Mouse (Mus musculus) midbrain, embryonic 16.5 days (tissue): ENCODE results near the gene Trpv5. TPM values are rescaled to one million over a fixed set of nuclear protein-coding genes. Genes with fewer than 3 reads are reported as not detected.

Experiments used
- ATAC-seq: fragments of 200-750 bp; cut with Nextera tagmentation; 2 replicates; pipeline ENCODE4 v1.8.0; 2017; ENCODE audit warnings: moderate TSS enrichment
- H3K27ac ChIP-seq: fragments of 300-500 bp; sonication (generic); 2 replicates; pipeline ENCODE4 v1.5.1; 2014; ENCODE audit warnings: mild to moderate bottlenecking, low read length, mixed read lengths
- H3K27me3 ChIP-seq: fragments of 300-500 bp; sonication (generic); 2 replicates; pipeline ENCODE4 v1.6.1; 2014; ENCODE audit warnings: low read depth, low read length, mixed read lengths; ENCODE audit not compliant: control insufficient read depth, insufficient read depth
- H3K36me3 ChIP-seq: fragments of 300-500 bp; sonication (generic); 2 replicates; pipeline ENCODE4 v1.6.1; 2014; ENCODE audit warnings: mild to moderate bottlenecking, low read length, moderate library complexity, mixed read lengths; ENCODE audit not compliant: control insufficient read depth, insufficient read depth
- H3K4me1 ChIP-seq: fragments of 300-500 bp; sonication (generic); 2 replicates; pipeline ENCODE4 v1.6.1; 2014; ENCODE audit warnings: mild to moderate bottlenecking, low read length, mixed read lengths; ENCODE audit not compliant: control insufficient read depth, insufficient read depth
- H3K4me2 ChIP-seq: fragments of 300-500 bp; sonication (generic); 2 replicates; pipeline ENCODE4 v1.6.1; 2014; ENCODE audit warnings: mild to moderate bottlenecking, low read length, mixed read lengths
- H3K4me3 ChIP-seq: fragments of 300-500 bp; sonication (generic); 2 replicates; pipeline ENCODE4 v1.5.1; 2014; ENCODE audit warnings: low read depth, mild to moderate bottlenecking, low read length, moderate library complexity, mixed read lengths
- H3K9ac ChIP-seq: fragments of 300-500 bp; sonication (generic); 2 replicates; pipeline ENCODE4 v1.6.1; 2014; ENCODE audit warnings: low read depth, low read length, mixed read lengths
- H3K9me3 ChIP-seq: fragments of 300-500 bp; sonication (generic); replicated peaks from 2 replicates; pipeline ENCODE4 v1.6.1; 2014; ENCODE audit warnings: mild to moderate bottlenecking, low read length, mixed read lengths; ENCODE audit not compliant: control insufficient read depth, poor library complexity, severe bottlenecking
- WGBS: fragments of 180-500 bp; shearing (Covaris S2); extraction: QIAGEN DNeasy Blood & Tissue Kit; methylation state at CpG from one replicate; pipeline ENCODE4 v1.1.7; 2014; 5-methylcytosine and 5-hydroxymethylcytosine counted together
- polyA plus RNA-seq: library from polyadenylated mRNA; unstranded; fragments of >200 nt; fragmentation: Nextera tagmentation; extraction: Ambion mirVana; gene quantifications from 2 replicates; pipeline ENCODE4 v1.2.1, GENCODE M21; 2015

Gene Trpv5
- polyA plus RNA-seq, 1 experiment from 2014 or later = not detected

DNA sequence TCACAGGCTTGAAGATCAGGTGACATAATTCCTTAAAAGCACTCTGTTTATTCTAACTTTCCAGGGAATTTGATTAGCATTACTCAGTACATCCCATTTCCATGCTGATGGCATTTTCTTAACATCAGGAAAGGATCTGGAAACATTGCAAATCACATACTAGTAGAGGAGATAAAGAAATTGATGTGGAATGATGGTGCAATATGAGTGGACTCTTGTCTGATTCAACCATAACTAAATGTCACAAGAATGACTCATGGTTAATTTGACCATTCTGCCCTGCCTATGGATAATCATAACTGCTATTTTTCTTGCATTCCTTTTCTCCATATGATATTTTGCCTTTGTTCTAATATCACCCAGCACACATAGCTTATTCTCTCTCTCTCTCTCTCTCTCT, 11.6 kb upstream of the Trpv5 start:
- H3K4me1 ChIP-seq = no peaks in the 10 kb centered on the region
- H3K9me3 ChIP-seq = no peaks in the 10 kb centered on the region
- no peak overlapping the region for H3K9ac ChIP-seq
- no peaks in the 10 kb centered on the region for H3K36me3 ChIP-seq
- H3K4me3 ChIP-seq = no peak overlapping the region
- H3K27me3 ChIP-seq = no peaks in the 10 kb centered on the region
- H3K27ac ChIP-seq = no peak overlapping the region
- no peak overlapping the region for H3K4me2 ChIP-seq
- ATAC-seq = no peak

DNA sequence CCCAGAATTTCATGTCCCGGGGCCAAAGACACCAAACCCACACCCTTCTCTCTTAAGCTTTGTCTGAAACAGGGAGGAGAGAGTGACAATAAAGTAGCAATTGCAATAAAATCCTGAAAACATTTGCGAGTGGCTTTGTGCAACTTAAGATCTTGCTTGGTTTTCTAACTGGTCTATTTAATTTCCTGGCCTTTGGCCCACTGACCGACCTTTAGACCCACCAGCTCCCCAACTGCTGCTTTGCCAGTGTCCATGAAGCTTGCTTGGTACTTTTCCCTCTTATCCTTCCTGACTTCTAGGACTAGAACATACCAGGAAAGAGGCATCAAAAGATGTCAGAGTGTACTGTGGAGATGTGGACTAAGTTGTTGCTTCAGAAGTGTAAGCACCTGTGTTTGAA, 5.0 kb upstream of the Trpv5 start:
- no peak overlapping the region for H3K4me2 ChIP-seq
- no peak overlapping the region for H3K9ac ChIP-seq
- no peaks in the 10 kb centered on the region for H3K9me3 ChIP-seq
- H3K27me3 ChIP-seq = no peaks in the 10 kb centered on the region
- WGBS = 86% methylated on average over 3 of the region's 3 CpGs
- H3K36me3 ChIP-seq = no peaks in the 10 kb centered on the region
- H3K4me3 ChIP-seq = no peak overlapping the region
- ATAC-seq = no peak
- H3K4me1 ChIP-seq = no peaks in the 10 kb centered on the region
- H3K27ac ChIP-seq = no peak overlapping the region

DNA sequence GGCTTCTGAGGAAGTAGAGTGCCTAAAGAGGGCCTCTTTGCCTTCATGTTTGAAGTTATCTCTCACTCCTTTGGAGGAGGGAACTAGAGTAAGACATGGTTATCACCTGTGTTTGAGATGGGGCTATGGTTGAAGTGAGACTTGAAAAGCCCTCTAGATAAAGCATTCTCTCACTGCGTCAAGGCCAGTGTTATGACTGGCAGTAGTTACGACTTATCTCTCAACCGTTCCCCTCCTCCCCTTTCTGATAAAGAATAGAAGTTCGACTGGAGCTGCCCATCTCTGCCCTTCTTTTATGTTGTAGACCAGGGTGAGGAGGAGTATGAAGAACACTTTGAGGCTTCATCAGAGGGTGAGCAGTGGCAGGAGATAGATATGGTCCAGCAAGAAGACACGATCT, 4.3 kb upstream of the Trpv5 start:
- Histone ChIP-seq H3K4me2 (no peak overlapping the region), H3K36me3 (no peaks in the 10 kb centered on the region), H3K4me1 (no peaks in the 10 kb centered on the region), H3K4me3 (no peak overlapping the region), H3K27me3 (no peaks in the 10 kb centered on the region), H3K9me3 (no peaks in the 10 kb centered on the region), H3K27ac (no peak overlapping the region), H3K9ac (no peak overlapping the region)
- ATAC-seq = no peak
- whole genome bisulfite sequencing = 91% methylated on average over 5 of the region's 5 CpGs

DNA sequence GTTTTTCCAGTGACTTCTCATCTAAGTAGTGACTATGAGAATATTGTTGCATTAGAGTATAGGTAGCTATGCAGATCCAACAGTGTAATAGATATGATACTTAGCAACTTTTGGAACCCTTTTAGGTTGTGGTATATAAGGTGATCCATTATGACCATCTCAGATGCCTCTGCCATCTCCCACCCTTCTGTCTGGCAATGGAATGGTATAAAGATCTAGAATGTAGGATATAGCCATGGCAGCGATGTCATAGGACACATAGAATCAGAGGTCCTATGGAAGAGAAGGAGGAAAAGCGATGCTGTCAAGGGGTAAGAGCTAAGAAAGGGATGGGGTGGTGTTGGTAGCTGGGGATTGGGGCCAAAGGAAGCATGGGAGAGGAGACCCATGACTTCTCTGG, 3.6 kb upstream of the Trpv5 start, which contains the start of gene Llcfc1:
Gene Llcfc1, plus strand, starts transcription at position 301 of the 400 bp plus-strand sequence.
- H3K4me3 ChIP-seq = no peak within 1 kb of the TSS
- 94% methylated on average over 2 of the region's 2 CpGs for WGBS
- no peak for ATAC-seq

DNA sequence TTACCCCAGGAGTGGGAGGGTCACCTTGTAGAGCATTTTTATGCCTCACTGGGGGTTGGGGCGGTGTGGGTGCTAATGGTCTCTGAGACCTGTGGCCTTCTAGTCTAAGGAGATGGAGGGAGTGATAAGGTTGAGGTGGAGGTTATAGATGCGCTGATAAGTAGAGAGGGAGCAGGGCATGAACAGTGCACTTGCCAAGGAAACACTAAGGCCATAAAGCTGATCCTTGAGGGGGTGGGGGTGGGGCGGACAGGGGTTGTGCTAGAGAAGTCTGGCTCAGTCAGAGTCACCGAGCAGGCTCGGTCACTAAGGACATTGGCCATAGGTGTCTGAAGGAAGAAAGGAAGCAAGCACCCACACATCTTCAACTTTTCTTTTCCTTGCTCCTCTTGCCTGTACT, 1.1 kb upstream of the Trpv5 start:
- no peak overlapping the region for H3K27ac ChIP-seq

More for the DNA sequence above, 3.6 kb upstream of the Trpv5 start, which contains the start of gene Llcfc1:
- H3K9me3 ChIP-seq = no peaks in the 10 kb centered on the region
- H3K4me1 ChIP-seq = no peaks in the 10 kb centered on the region
- no peaks in the 10 kb centered on the region for H3K36me3 ChIP-seq
- H3K9ac ChIP-seq = no peak within 1 kb of the TSS
- no peak within 1 kb of the TSS for H3K27ac ChIP-seq
- H3K27me3 ChIP-seq = no peaks in the 10 kb centered on the region
- H3K4me2 ChIP-seq = no peak within 1 kb of the TSS

DNA sequence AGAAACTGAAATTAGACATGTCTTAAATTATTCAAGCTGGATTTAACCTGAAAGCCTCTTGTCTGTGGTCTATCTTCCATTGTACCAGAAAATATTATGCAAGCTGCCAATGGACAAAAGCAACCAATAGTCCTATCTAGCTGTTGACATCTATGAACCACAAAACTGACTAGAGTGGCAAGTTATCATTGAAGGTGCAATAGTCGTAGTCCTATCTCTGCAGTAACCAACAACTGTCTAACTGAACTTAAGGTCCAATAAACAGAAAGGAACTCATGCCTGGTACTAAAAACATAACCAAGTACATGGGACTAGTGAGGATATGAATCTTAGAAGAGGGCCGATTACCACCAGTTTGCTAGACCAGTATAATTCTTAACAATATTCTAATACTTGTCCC, 4.0 kb downstream of the Trpv5 start:
- H3K9me3 ChIP-seq = no peaks in the 10 kb centered on the region
- WGBS = 95% methylated on average over 2 of the region's 2 CpGs
- no peak overlapping the region for H3K4me3 ChIP-seq
- no peaks in the 10 kb centered on the region for H3K36me3 ChIP-seq
- H3K9ac ChIP-seq = no peak overlapping the region
- ATAC-seq = no peak
- H3K4me2 ChIP-seq = no peak overlapping the region
- no peaks in the 10 kb centered on the region for H3K4me1 ChIP-seq
- H3K27me3 ChIP-seq = no peaks in the 10 kb centered on the region
- H3K27ac ChIP-seq = no peak overlapping the region

More for the DNA sequence above, 1.1 kb upstream of the Trpv5 start:
- no peak for ATAC-seq
- Histone ChIP-seq H3K9ac (no peak overlapping the region), H3K4me3 (no peak overlapping the region), H3K27me3 (no peaks in the 10 kb centered on the region), H3K9me3 (no peaks in the 10 kb centered on the region), H3K4me2 (no peak overlapping the region), H3K36me3 (no peaks in the 10 kb centered on the region), H3K4me1 (no peaks in the 10 kb centered on the region)
- WGBS = 88% methylated on average over 5 of the region's 5 CpGs

DNA sequence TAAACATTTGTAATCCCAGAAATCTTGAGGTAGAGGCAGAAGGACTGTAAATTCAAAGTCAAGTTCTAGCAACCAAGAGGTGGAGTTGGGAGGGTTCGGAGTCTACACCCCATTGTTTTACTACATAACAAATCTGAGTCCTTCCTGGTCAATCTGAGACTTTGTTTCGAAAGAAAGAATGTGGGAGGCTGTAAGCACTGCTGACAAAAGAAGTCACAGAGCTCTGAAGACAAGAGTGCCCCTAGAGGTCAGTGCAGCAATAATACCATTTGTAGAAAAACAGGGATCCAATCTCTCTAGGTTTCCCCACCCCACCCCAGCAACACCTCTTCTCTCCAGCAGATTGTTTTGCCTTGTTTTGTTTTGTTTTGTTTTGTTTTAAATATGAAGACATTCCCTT, 18.2 kb downstream of the Trpv5 start:
- no peak overlapping the region for H3K4me3 ChIP-seq
- H3K36me3 ChIP-seq = no peaks in the 10 kb centered on the region
- ATAC-seq = no peak
- H3K4me1 ChIP-seq = no peaks in the 10 kb centered on the region
- H3K9me3 ChIP-seq = no peaks in the 10 kb centered on the region
- H3K4me2 ChIP-seq = no peak overlapping the region
- H3K27ac ChIP-seq = no peak overlapping the region
- H3K9ac ChIP-seq = no peak overlapping the region
- H3K27me3 ChIP-seq = no peaks in the 10 kb centered on the region
- 26% methylated on average over 2 of the region's 2 CpGs for WGBS

DNA sequence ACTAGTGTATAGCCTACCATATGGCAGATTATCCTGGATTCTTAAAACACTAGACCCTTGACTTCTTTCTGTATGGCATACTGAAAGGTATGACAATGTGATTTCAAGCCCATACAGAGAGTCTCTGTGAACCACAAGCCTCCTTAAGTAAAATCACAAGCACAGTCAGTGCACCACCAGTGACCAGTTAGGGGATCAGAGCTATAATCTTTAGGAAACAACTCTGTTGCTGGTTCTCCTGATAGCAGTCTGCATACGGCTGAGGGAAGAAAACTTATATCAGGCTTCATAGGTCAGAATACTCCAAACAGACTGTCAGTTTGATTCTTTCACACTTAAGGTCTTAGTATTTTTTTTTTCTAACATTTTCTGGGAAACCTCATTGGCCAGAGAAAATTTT, 22.1 kb downstream of the Trpv5 start:
- WGBS = 92% methylated on average over 1 of the region's 1 CpGs
- H3K36me3 ChIP-seq = no peaks in the 10 kb centered on the region
- no peak overlapping the region for H3K27ac ChIP-seq
- H3K4me2 ChIP-seq = no peak overlapping the region
- no peaks in the 10 kb centered on the region for H3K9me3 ChIP-seq
- H3K27me3 ChIP-seq = no peaks in the 10 kb centered on the region
- no peaks in the 10 kb centered on the region for H3K4me1 ChIP-seq
- no peak for ATAC-seq
- H3K4me3 ChIP-seq = no peak overlapping the region
- no peak overlapping the region for H3K9ac ChIP-seq

DNA sequence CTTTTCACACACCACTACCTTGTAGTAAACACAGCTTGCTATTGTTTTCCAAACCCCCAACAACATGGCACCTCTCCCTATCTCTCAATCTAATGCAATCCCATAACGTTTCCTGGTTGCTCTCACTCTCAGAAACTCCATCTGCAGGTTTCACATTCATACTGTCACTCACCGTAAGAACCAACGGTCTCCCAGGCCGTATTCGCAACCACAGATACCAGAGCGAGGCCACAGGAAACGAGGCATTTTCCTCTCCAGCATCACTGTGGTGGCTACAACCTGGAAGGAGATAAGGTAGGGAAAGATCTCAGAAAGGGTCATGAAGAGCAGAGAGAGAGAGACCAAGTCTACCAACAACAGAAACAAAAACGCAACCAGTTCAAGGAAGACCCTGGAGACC, 25.9 kb downstream of the Trpv5 start:
- WGBS = 87% methylated on average over 8 of the region's 8 CpGs
- no peaks in the 10 kb centered on the region for H3K27me3 ChIP-seq
- ATAC-seq = no peak

DNA sequence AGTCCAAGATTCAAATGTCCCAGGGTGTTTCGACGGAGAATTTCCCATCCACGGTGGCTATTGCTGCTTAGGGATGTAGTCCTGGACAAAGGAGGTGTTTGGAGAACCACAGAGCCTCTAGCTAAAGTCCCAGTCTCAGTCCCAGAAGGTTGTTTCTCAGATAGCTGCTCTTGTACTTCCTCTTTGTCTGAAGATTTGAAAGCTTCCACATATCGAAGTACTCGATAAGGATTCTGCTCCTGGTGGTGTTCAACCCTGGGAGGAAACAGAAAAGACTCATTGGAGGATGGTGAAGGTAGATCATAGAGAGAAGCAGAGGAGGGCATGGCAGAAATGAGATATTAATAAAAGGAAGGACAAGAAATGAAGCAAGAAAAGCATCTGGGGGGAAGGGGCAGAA, 27.4 kb downstream of the Trpv5 start:
- ATAC-seq = no peak
- 91% methylated on average over 5 of the region's 5 CpGs for WGBS

More for the DNA sequence above, 25.9 kb downstream of the Trpv5 start:
- H3K36me3 ChIP-seq = no peaks in the 10 kb centered on the region
- H3K9ac ChIP-seq = no peak overlapping the region
- no peaks in the 10 kb centered on the region for H3K4me1 ChIP-seq
- no peaks in the 10 kb centered on the region for H3K9me3 ChIP-seq
- H3K27ac ChIP-seq = no peak overlapping the region
- no peak overlapping the region for H3K4me3 ChIP-seq
- H3K4me2 ChIP-seq = no peak overlapping the region

More for the DNA sequence above, 27.4 kb downstream of the Trpv5 start:
- no peaks in the 10 kb centered on the region for H3K36me3 ChIP-seq
- H3K27me3 ChIP-seq = no peaks in the 10 kb centered on the region
- no peak overlapping the region for H3K4me3 ChIP-seq
- no peaks in the 10 kb centered on the region for H3K4me1 ChIP-seq
- no peak overlapping the region for H3K4me2 ChIP-seq
- H3K27ac ChIP-seq = no peak overlapping the region
- H3K9me3 ChIP-seq = no peaks in the 10 kb centered on the region
- H3K9ac ChIP-seq = no peak overlapping the region
